Mouse (Mus musculus) myocyte (in vitro differentiated cells): Measurements from ENCODE around the gene Pccb.

Experiments
- MYOD1 ChIP-seq, 3 experiments: IDR thresholded peaks; one replicate each; pipeline ENCODE4 v1.6.1; 2011; ENCODE audit warnings: control low read depth in 2 of 3, low read depth in 2 of 3, mild to moderate bottlenecking in 2 of 3, moderate library complexity in 1 of 3; ENCODE audit not compliant: insufficient read length in 2 of 3, control insufficient read depth in 1 of 3
- POLR2A ChIP-seq: IDR thresholded peaks from one replicate; pipeline ENCODE4 v1.6.1; 2011; ENCODE audit warnings: low read depth, mild to moderate bottlenecking, control low read depth, moderate library complexity; ENCODE audit not compliant: insufficient read length
- POLR2AphosphoS2 ChIP-seq: IDR thresholded peaks from one replicate; pipeline ENCODE4 v1.6.1; 2011; ENCODE audit warnings: low read depth, control low read depth; ENCODE audit not compliant: insufficient read length
- TCF12 ChIP-seq: IDR thresholded peaks from one replicate; pipeline ENCODE4 v1.6.1; 2011; ENCODE audit warnings: mild to moderate bottlenecking, control low read depth; ENCODE audit not compliant: poor library complexity, insufficient read depth, severe bottlenecking
- TCF3 ChIP-seq: IDR thresholded peaks from one replicate; pipeline ENCODE4 v1.6.1; 2011; ENCODE audit warnings: low read depth, control low read depth; ENCODE audit not compliant: insufficient read length
- USF1 ChIP-seq: IDR thresholded peaks from one replicate; pipeline ENCODE4 v1.6.1; 2011; ENCODE audit warnings: low read depth, mild to moderate bottlenecking, control low read depth, moderate library complexity

- no peak for TF ChIP-seq TCF3
- TF ChIP-seq TCF12, result no peak
- TF ChIP-seq USF1, result no peak
- no peak for TF ChIP-seq POLR2AphosphoS2
- TF ChIP-seq POLR2A, result no peak
- no peak for TF ChIP-seq MYOD1 (IDR thresholded peaks at IDR 0.05; ENCODE audit: control insufficient read depth in 1 of 3, insufficient read length in 2 of 3, low read depth in 2 of 3)
Observed at GRCm38 (mm10) chr9:100962903-100963427, 71.7 kb downstream of the Pccb start.
